Mouse (Mus musculus) layer of hippocampus, adult 2 months (tissue): ENCODE data around the gene C2. TPM values are rescaled to one million over a fixed set of nuclear protein-coding genes. Genes with fewer than 3 reads are reported as not detected.
A peak's percentile ranks its signal among the peaks of the same experiment; 100 is the strongest.

Source experiments
- DNase-seq, 2 experiments: peaks; one replicate each; pipeline ENCODE4 v3.0.0; 2022; ENCODE audit warnings: low spot score in 2 of 2
- H3K27ac ChIP-seq: fragments of 200-600 bp; 2 replicates; pipeline ENCODE4 v1.8.1; 2022
- H3K4me3 ChIP-seq: fragments of 200-600 bp; 2 replicates; pipeline ENCODE4 v1.8.1; 2022; ENCODE audit warnings: mild to moderate bottlenecking
- CTCF ChIP-seq: fragments of 200-600 bp; conservative IDR thresholded peaks from 2 replicates; pipeline ENCODE4 v1.8.1; 2022; ENCODE audit warnings: antibody characterized with exemption, mild to moderate bottlenecking, moderate library complexity
- total RNA-seq, 2 experiments: library from RNA; stranded (reverse); gene quantifications; 2 replicates each; pipeline ENCODE4 v1.2.3; 2021

C2 gene
- total RNA-seq, 2 experiments from 2014 or later: 1.1 to 1.8 TPM

GRCm38 (mm10) chr17:34885615-34886014 lies 12.4 kb downstream of the C2 start:
- H3K4me3 ChIP-seq: no peak overlapping the region
- H3K27ac ChIP-seq: no peak overlapping the region
- no peak for DNase-seq
- TF ChIP-seq CTCF: no peak

- TF ChIP-seq CTCF: no peak
- DNase-seq: no peak
- H3K4me3 ChIP-seq: no peak overlapping the region
These were observed 13.4 kb downstream of the C2 start for GRCm38 (mm10) chr17:34884704-34885103.

GRCm38 (mm10) chr17:34883332-34883731 lies 14.7 kb downstream of the C2 start:
- DNase-seq: no peak
- peak; percentile 34 for TF ChIP-seq CTCF
- no peak overlapping the region for H3K4me3 ChIP-seq
- no peak overlapping the region for H3K27ac ChIP-seq

More at GRCm38 (mm10) chr17:34884704-34885103, 13.4 kb downstream of the C2 start:
- H3K27ac ChIP-seq: no peak overlapping the region

GRCm38 (mm10) chr17:34881683-34882310 lies 16.3 kb downstream of the C2 start, which contains the start of gene Gm20547:
Gene Gm20547, minus strand, starts transcription at chr17:34882042.
- no peak for DNase-seq
- no peak for TF ChIP-seq CTCF
- Histone ChIP-seq H3K4me3 (no peak within 1 kb of the TSS), H3K27ac (no peak within 1 kb of the TSS)

- no peak for TF ChIP-seq CTCF
- no peak for DNase-seq
These were observed 16.9 kb downstream of the C2 start for GRCm38 (mm10) chr17:34881166-34881565.

GRCm38 (mm10) chr17:34879336-34879879 lies 18.7 kb downstream of the C2 start, which contains the start of gene Zbtb12:
Gene Zbtb12, plus strand, starts transcription at chr17:34879483.
- no peak for TF ChIP-seq CTCF
- no peak for DNase-seq

More at GRCm38 (mm10) chr17:34881166-34881565, 16.9 kb downstream of the C2 start:
- no peak overlapping the region for H3K4me3 ChIP-seq
- H3K27ac ChIP-seq: no peak overlapping the region

GRCm38 (mm10) chr17:34874321-34874720 lies 23.7 kb downstream of the C2 start:
- H3K4me3 ChIP-seq: no peak overlapping the region
- no peak for TF ChIP-seq CTCF
- no peak for DNase-seq

More at GRCm38 (mm10) chr17:34879336-34879879, 18.7 kb downstream of the C2 start, which contains the start of gene Zbtb12:
- no peak within 1 kb of the TSS for H3K4me3 ChIP-seq
- H3K27ac ChIP-seq: no peak within 1 kb of the TSS

GRCm38 (mm10) chr17:34865981-34866380 lies 32.1 kb downstream of the C2 start:
- no peak for DNase-seq
- TF ChIP-seq CTCF: no peak
- H3K27ac ChIP-seq: no peak overlapping the region
- H3K4me3 ChIP-seq: no peak overlapping the region

More at GRCm38 (mm10) chr17:34874321-34874720, 23.7 kb downstream of the C2 start:
- no peak overlapping the region for H3K27ac ChIP-seq

GRCm38 (mm10) chr17:34862416-34863081 lies 35.5 kb downstream of the C2 start, which contains the start of gene Cfb:
Gene Cfb, minus strand, starts transcription at chr17:34862518.
- TF ChIP-seq CTCF: no peak
- no peak for DNase-seq
- Histone ChIP-seq H3K27ac (no peak within 1 kb of the TSS), H3K4me3 (no peak within 1 kb of the TSS)

GRCm38 (mm10) chr17:34861704-34862415 lies 36.2 kb downstream of the C2 start:
- TF ChIP-seq CTCF: no peak
- Histone ChIP-seq H3K27ac (no peak overlapping the region), H3K4me3 (no peak overlapping the region)
- DNase-seq: no peak

- TF ChIP-seq CTCF: no peak
- no peak overlapping the region for H3K4me3 ChIP-seq
- no peak overlapping the region for H3K27ac ChIP-seq
- DNase-seq: no peak
These were observed 37.6 kb downstream of the C2 start for GRCm38 (mm10) chr17:34860514-34860913.

GRCm38 (mm10) chr17:34858670-34859069 lies 39.4 kb downstream of the C2 start:
- no peak for DNase-seq
- no peak for TF ChIP-seq CTCF
- Histone ChIP-seq H3K4me3 (no peak overlapping the region), H3K27ac (no peak overlapping the region)

GRCm38 (mm10) chr17:34855825-34856224 lies 42.2 kb downstream of the C2 start:
- TF ChIP-seq CTCF: peak; percentile 94
- Histone ChIP-seq H3K27ac (no peak overlapping the region), H3K4me3 (no peak overlapping the region)
- DNase-seq: peak in 1 of 2 experiments; percentile 38
